Mouse (Mus musculus): ENCODE measurements at regions not wholly inside any gene's neighbourhood (a gene's known extent, or its start where the extent isn't known, plus 50 kb on each side); places are given as distances from the start of the nearest gene placed in this dataset.
"Not testable (repeated sequence)": the region's sequence is repeated elsewhere in the genome, so short reads cannot be mapped to it uniquely, and the experiment has no call there.

GRCm38 (mm10) chr2:168424277-168425099 lies 143.0 kb upstream of the Kcng1 start:
- Histone ChIP-seq H3K27ac (no peak overlapping the region), H3K27me3 (no peaks in the 10 kb centered on the region; the same call in 1 of the 2 replicates), H3K4me1 (no peaks in the 10 kb centered on the region), H3K4me2 (no peak overlapping the region), H3K4me3 (no peak overlapping the region), H3K9ac (no peak overlapping the region), H3K36me3 (no peaks in the 10 kb centered on the region), H3K9me3 (no peaks in the 10 kb centered on the region)
- WGBS, result 53% methylated on average over 20 of the region's 20 CpGs
- ATAC-seq (ENCODE audit: borderline replicate concordance, extremely low read depth, low FRiP score, low TSS enrichment), result no peak

GRCm38 (mm10) chr2:168423551-168423950 lies 142.0 kb upstream of the Kcng1 start:
- no peak overlapping the region for H3K4me2 ChIP-seq
- no peak overlapping the region for H3K4me3 ChIP-seq
- H3K9ac ChIP-seq, result no peak overlapping the region
- 54% methylated on average over 6 of the region's 6 CpGs for WGBS
- no peak overlapping the region for H3K27ac ChIP-seq
- no peaks in the 10 kb centered on the region for H3K9me3 ChIP-seq
- H3K27me3 ChIP-seq, result no peaks in the 10 kb centered on the region; the same call in 1 of the 2 replicates
- no peak for ATAC-seq (ENCODE audit: borderline replicate concordance, extremely low read depth, low FRiP score, low TSS enrichment)
- no peaks in the 10 kb centered on the region for H3K4me1 ChIP-seq
- H3K36me3 ChIP-seq, result no peaks in the 10 kb centered on the region

GRCm38 (mm10) chr2:168415140-168415539 lies 133.6 kb upstream of the Kcng1 start:
- Histone ChIP-seq H3K9ac (no peak overlapping the region), H3K4me2 (no peak overlapping the region), H3K4me1 (no peaks in the 10 kb centered on the region), H3K4me3 (no peak overlapping the region), H3K36me3 (no peaks in the 10 kb centered on the region), H3K27me3 (no peaks in the 10 kb centered on the region; the same call in 1 of the 2 replicates), H3K27ac (no peak overlapping the region), H3K9me3 (no peaks in the 10 kb centered on the region)
- WGBS, result 21% methylated on average over 17 of the region's 17 CpGs
- ATAC-seq (ENCODE audit: borderline replicate concordance, extremely low read depth, low FRiP score, low TSS enrichment), result no peak

GRCm38 (mm10) chr2:168414110-168414872 lies 132.8 kb upstream of the Kcng1 start:
- H3K4me1 ChIP-seq, result no peaks in the 10 kb centered on the region
- no peak overlapping the region for H3K9ac ChIP-seq
- 79% methylated on average over 18 of the region's 18 CpGs for WGBS
- no peak overlapping the region for H3K27ac ChIP-seq
- H3K4me3 ChIP-seq, result no peak overlapping the region
- no peak overlapping the region for H3K4me2 ChIP-seq
- no peaks in the 10 kb centered on the region for H3K36me3 ChIP-seq
- ATAC-seq (ENCODE audit: borderline replicate concordance, extremely low read depth, low FRiP score, low TSS enrichment), result no peak
- H3K27me3 ChIP-seq, result no peaks in the 10 kb centered on the region; the same call in 1 of the 2 replicates
- no peaks in the 10 kb centered on the region for H3K9me3 ChIP-seq

GRCm38 (mm10) chr2:168412853-168413252 lies 131.3 kb upstream of the Kcng1 start:
- Histone ChIP-seq H3K4me1 (no peaks in the 10 kb centered on the region), H3K27ac (no peak overlapping the region), H3K9me3 (no peaks in the 10 kb centered on the region), H3K4me2 (no peak overlapping the region), H3K36me3 (no peaks in the 10 kb centered on the region), H3K4me3 (no peak overlapping the region), H3K9ac (no peak overlapping the region), H3K27me3 (no peaks in the 10 kb centered on the region; the same call in 1 of the 2 replicates)
- ATAC-seq (ENCODE audit: borderline replicate concordance, extremely low read depth, low FRiP score, low TSS enrichment), result no peak
- WGBS, result 47% methylated on average over 6 of the region's 6 CpGs

- no peaks in the 10 kb centered on the region for H3K36me3 ChIP-seq
- peak; percentile 31; the same call in 1 of the 2 replicates for ATAC-seq (ENCODE audit: borderline replicate concordance, extremely low read depth, low FRiP score, low TSS enrichment)
- H3K27me3 ChIP-seq, result no peaks in the 10 kb centered on the region
- 59% methylated on average over 16 of the region's 16 CpGs for WGBS
- H3K27ac ChIP-seq, result no peak overlapping the region
- H3K9ac ChIP-seq, result no peak overlapping the region
- H3K4me2 ChIP-seq, result no peak overlapping the region
- H3K9me3 ChIP-seq, result no peaks in the 10 kb centered on the region
- no peak overlapping the region for H3K4me3 ChIP-seq
- H3K4me1 ChIP-seq, result no peaks in the 10 kb centered on the region
Observed at GRCm38 (mm10) chr2:168402782-168403513, 121.4 kb upstream of the Kcng1 start.

GRCm38 (mm10) chr2:168399088-168399709 lies 117.7 kb upstream of the Kcng1 start:
- H3K4me2 ChIP-seq, result no peak overlapping the region
- ATAC-seq (ENCODE audit: borderline replicate concordance, extremely low read depth, low FRiP score, low TSS enrichment), result no peak
- no peak overlapping the region for H3K9ac ChIP-seq
- H3K4me1 ChIP-seq, result no peaks in the 10 kb centered on the region
- no peaks in the 10 kb centered on the region for H3K9me3 ChIP-seq
- H3K36me3 ChIP-seq, result no peaks in the 10 kb centered on the region
- 82% methylated on average over 14 of the region's 14 CpGs for WGBS
- no peak overlapping the region for H3K4me3 ChIP-seq
- no peak overlapping the region for H3K27ac ChIP-seq
- H3K27me3 ChIP-seq, result no peaks in the 10 kb centered on the region

GRCm38 (mm10) chr2:168396316-168396715 lies 114.8 kb upstream of the Kcng1 start:
- Histone ChIP-seq H3K4me2 (no peak overlapping the region), H3K9ac (no peak overlapping the region), H3K9me3 (no peaks in the 10 kb centered on the region), H3K4me3 (no peak overlapping the region), H3K4me1 (no peaks in the 10 kb centered on the region), H3K27me3 (no peaks in the 10 kb centered on the region), H3K27ac (no peak overlapping the region), H3K36me3 (no peaks in the 10 kb centered on the region)
- WGBS, result 49% methylated on average over 3 of the region's 3 CpGs
- ATAC-seq (ENCODE audit: borderline replicate concordance, extremely low read depth, low FRiP score, low TSS enrichment), result no peak

GRCm38 (mm10) chr2:168393341-168393740 lies 111.8 kb upstream of the Kcng1 start:
- Histone ChIP-seq H3K27me3 (no peaks in the 10 kb centered on the region), H3K27ac (no peak overlapping the region), H3K9me3 (no peaks in the 10 kb centered on the region), H3K4me2 (no peak overlapping the region), H3K36me3 (no peaks in the 10 kb centered on the region), H3K9ac (no peak overlapping the region), H3K4me1 (no peaks in the 10 kb centered on the region), H3K4me3 (no peak overlapping the region)
- 91% methylated on average over 18 of the region's 18 CpGs for WGBS
- no peak for ATAC-seq (ENCODE audit: borderline replicate concordance, extremely low read depth, low FRiP score, low TSS enrichment)

- not testable (repeated sequence) for H3K4me3 ChIP-seq; H3K27me3 ChIP-seq; H3K4me2 ChIP-seq; H3K36me3 ChIP-seq; H3K9ac ChIP-seq; H3K9me3 ChIP-seq; H3K4me1 ChIP-seq; ATAC-seq (ENCODE audit: borderline replicate concordance, extremely low read depth, low FRiP score, low TSS enrichment); H3K27ac ChIP-seq
- 77% methylated on average over 3 of the region's 3 CpGs for WGBS
Observed at GRCm38 (mm10) chr2:168392171-168392570, 110.6 kb upstream of the Kcng1 start.

- Histone ChIP-seq H3K4me3 (no peak overlapping the region), H3K4me1 (no peaks in the 10 kb centered on the region)
- WGBS, result 66% methylated on average over 5 of the region's 5 CpGs
Observed at GRCm38 (mm10) chr2:168380606-168381005, 99.1 kb upstream of the Kcng1 start.

More at GRCm38 (mm10) chr2:168380606-168381005, 99.1 kb upstream of the Kcng1 start:
- Histone ChIP-seq H3K27ac (no peak overlapping the region), H3K36me3 (no peaks in the 10 kb centered on the region), H3K9ac (no peak overlapping the region), H3K4me2 (no peak overlapping the region), H3K9me3 (no peaks in the 10 kb centered on the region), H3K27me3 (no peaks in the 10 kb centered on the region)
- ATAC-seq (ENCODE audit: borderline replicate concordance, extremely low read depth, low FRiP score, low TSS enrichment), result no peak

Data from lung, embryonic 15.5 days (tissue).